In the genomic region with DNA sequence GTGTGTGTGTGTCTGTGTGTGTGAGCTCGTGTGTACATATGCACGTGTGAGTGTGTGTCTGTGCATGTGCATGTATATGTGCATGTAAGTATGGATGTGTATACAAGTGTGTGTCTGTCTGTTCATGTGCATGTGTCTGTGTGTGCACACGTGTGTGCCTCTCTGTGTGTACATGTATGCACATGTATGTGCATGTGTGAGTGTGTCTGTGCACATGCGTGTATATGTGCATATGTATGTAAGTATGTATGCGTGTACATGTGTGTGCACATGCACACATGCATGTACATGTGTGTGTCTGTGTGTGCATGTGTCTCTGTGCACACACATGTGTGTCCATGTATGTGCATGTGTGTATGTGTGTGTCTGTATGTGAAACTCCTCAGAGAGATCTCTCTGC, we compare ENCODE assay signal across 15 mouse cellular contexts.
"Had no signal": no experiment of that assay in that cellular context is flagged by ENCODE, and none has a peak within 500 bp of the region (broad histone marks: within the 10 kb centered on the region; RNA-seq: fewer than 3 reads in every experiment).

No protein-coding gene starts in this region.

- H3K27me3 ChIP-seq: liver, embryonic 13.5 days; midbrain, embryonic 15.5 days had no signal

- H3K36me3 ChIP-seq: midbrain, embryonic 12.5 days; midbrain, embryonic 15.5 days had no signal

- H3K4me3 ChIP-seq: liver, embryonic 13.5 days; midbrain, embryonic 12.5 days; midbrain, embryonic 15.5 days; myocyte had no signal

- H3K9me3 ChIP-seq: liver, embryonic 13.5 days; midbrain, embryonic 12.5 days; midbrain, embryonic 15.5 days had no signal

- H3K9ac ChIP-seq: liver, embryonic 13.5 days; lung, embryonic 14.5 days; midbrain, embryonic 12.5 days; midbrain, embryonic 15.5 days had no signal

- H3K4me2 ChIP-seq: lung, embryonic 14.5 days; midbrain, embryonic 12.5 days; midbrain, embryonic 15.5 days had no signal

- H3K27ac ChIP-seq: liver, embryonic 13.5 days; midbrain, embryonic 12.5 days; midbrain, embryonic 15.5 days; stomach, postnatal 0 days had no signal

- ATAC-seq: intestine, embryonic 16.5 days; lung, postnatal 0 days; midbrain, embryonic 15.5 days had no signal

- DNase-seq: kidney, adult 18-20 months; kidney, adult 9 months; kidney, postnatal 14 days; kidney, postnatal 4 days; liver, embryonic 13.5 days; lung, embryonic 14.5 days; thymus, adult 2 months; thymus, postnatal 14 days; thymus, postnatal 4 days had no signal
